Mouse (Mus musculus) adrenal gland, adult (tissue): ENCODE results near the gene Zfp677.
A peak's percentile ranks its signal among the peaks of the same experiment; 100 is the strongest.
"Not testable (repeated sequence)": the region's sequence is repeated elsewhere in the genome, so short reads cannot be mapped to it uniquely, and the experiment has no call there.

Experiments used
- DNase-seq, 2 experiments: peaks; one replicate each; pipeline ENCODE4 v3.0.0; 2022 to 2023; ENCODE audit warnings: low spot score in 1 of 2; ENCODE audit not compliant: inconsistent age in 2 of 2

The Zfp677 gene

GRCm38 (mm10) chr17:21383391-21384056 is at the start of gene Zfp677:
Zfp677 (plus strand) TSS chr17:21383748.
- peak; percentile 81 to 94 for DNase-seq

- not testable (repeated sequence) for DNase-seq
These were observed 15.5 kb upstream of the Zfp677 start for GRCm38 (mm10) chr17:21368018-21368417.

- peak; percentile 7 to 35 for DNase-seq
These were observed 13.4 kb upstream of the Zfp677 start for GRCm38 (mm10) chr17:21369925-21370719.

- no peak for DNase-seq
These were observed 8.2 kb upstream of the Zfp677 start for GRCm38 (mm10) chr17:21375311-21375710.

- DNase-seq = no peak
These were observed 486 bp downstream of the Zfp677 start for GRCm38 (mm10) chr17:21384057-21384411.

GRCm38 (mm10) chr17:21422664-21423599 is 39.4 kb downstream of the Zfp677 start, which contains the start of gene Zfp54:
Zfp54 (plus strand) TSS chr17:21423227.
- DNase-seq = peak; percentile 80 to 94

- DNase-seq = not testable (repeated sequence)
These were observed 55.4 kb downstream of the Zfp677 start for GRCm38 (mm10) chr17:21438806-21439400.
